Mouse (Mus musculus) brain, embryonic 18.5 days (tissue): ENCODE measurements around the gene Cdk6.
"Not testable (repeated sequence)": the region's sequence is repeated elsewhere in the genome, so short reads cannot be mapped to it uniquely, and the experiment has no call there.

Experiments used
- DNase-seq: peaks from one replicate; pipeline ENCODE4 v3.0.0-alpha.2; 2012; ENCODE audit warnings: low read depth, low spot score

Gene Cdk6

GRCm38 (mm10) chr5:3341111-3341911 lies at the start of gene Cdk6:
Gene Cdk6 (plus strand): TSS chr5:3341485.
- no peak for DNase-seq

DNA sequence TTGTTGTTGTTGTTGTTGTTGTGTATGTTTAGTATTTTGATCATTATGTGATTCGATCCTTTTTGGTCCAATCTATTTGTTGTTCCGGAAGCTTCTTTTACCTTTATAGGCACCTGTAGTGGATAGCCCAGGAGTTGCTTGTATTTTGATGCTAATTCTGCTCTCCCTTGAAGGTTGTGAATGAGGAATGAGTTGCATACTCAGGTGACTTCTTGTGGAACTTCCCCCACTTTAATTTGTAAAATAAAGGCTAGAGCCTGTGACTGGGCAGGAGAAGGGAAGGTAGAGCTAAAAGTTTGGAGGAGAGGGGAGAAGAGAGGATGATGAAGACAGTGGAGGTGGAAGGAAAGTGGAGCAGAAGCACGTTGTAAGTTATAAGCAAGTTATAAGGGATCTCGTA lies 47.6 kb upstream of the Cdk6 start:
- no peak for DNase-seq

GRCm38 (mm10) chr5:3300801-3301457 lies 40.4 kb upstream of the Cdk6 start:
- DNase-seq = no peak

GRCm38 (mm10) chr5:3301535-3301934 lies 39.8 kb upstream of the Cdk6 start:
- no peak for DNase-seq

DNA sequence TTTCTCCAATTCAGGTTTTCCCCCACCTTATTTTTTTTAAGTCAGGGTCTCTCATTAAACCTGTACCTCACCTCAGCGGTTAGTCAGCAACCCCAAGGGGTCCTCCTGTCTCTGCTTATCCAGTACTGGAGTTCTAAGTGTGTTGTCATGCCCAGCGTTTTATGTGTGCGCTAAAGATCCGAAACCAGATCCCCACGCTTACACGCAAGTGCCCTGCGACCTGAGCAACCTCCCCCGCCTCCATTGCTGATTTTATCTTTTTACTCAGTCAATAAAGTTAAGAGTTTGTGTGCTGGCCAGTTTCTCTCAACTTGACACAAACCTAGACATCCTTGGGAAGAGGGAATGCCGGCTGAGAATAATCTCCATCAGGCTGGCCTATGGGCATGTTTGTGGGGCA lies 37.4 kb upstream of the Cdk6 start:
- no peak for DNase-seq

GRCm38 (mm10) chr5:3306146-3306545 lies 35.1 kb upstream of the Cdk6 start:
- DNase-seq = no peak

GRCm38 (mm10) chr5:3309122-3309521 lies 32.2 kb upstream of the Cdk6 start:
- no peak for DNase-seq

DNA sequence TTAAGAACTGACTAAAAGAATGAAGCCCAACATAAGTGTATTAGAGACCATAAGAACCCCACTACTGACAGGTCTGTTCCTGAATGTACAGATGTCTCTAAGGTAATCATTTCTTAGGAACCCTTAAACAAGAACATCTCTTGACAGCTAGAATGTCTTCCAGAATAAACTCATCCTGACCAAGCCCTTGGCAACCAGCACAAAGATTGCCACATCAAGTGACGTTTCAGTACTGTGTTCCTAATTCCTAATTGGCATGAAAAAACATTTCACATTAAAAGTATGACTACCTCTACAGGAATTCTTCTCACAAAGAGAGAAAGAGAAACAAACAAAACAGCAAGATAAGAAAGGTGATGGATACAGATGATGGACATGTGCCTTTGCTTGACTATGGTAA lies 31.7 kb upstream of the Cdk6 start:
- DNase-seq = no peak

DNA sequence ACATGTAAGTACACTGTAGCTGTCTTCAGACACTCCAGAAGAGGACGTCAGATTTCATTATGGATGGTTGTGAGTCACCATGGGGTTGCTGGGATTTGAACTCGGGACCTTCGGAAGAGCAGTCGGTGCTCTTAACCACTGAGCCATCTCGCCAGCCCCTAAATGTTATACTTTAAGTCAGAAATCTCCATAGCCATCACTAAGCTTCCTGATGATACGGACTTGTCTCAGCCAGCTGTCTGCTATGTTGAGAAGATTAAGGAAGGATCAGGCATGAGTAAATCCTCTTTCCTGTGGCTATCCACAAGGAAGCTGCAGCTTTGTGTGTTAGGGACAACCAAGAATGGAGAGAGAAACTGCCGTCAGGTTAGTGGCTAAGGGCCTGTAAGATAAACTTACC lies 30.1 kb upstream of the Cdk6 start:
- not testable (repeated sequence) for DNase-seq

- not testable (repeated sequence) for DNase-seq
These were observed 23.6 kb upstream of the Cdk6 start for GRCm38 (mm10) chr5:3317724-3318123.

GRCm38 (mm10) chr5:3320225-3320624 lies 21.1 kb upstream of the Cdk6 start:
- DNase-seq = no peak

DNA sequence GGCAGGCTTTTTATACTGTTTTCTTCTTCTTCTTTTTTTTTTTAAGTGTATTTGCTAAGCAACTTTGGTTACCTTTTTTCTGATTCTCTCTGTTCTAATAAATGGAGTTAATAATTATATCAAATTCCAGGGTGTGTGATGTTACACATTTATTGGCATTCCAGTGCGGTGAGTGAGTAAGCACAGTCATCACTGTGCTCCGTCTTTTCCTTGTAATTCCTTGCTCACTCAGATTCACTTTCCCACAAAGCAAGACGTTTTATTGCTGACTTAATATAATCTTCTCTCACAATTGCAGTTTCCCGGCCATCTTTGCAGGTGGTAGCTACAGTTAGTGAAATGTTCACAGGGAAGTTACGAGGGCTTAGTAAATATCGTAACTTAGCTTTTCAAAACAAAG lies 19.2 kb upstream of the Cdk6 start:
- DNase-seq = no peak

DNA sequence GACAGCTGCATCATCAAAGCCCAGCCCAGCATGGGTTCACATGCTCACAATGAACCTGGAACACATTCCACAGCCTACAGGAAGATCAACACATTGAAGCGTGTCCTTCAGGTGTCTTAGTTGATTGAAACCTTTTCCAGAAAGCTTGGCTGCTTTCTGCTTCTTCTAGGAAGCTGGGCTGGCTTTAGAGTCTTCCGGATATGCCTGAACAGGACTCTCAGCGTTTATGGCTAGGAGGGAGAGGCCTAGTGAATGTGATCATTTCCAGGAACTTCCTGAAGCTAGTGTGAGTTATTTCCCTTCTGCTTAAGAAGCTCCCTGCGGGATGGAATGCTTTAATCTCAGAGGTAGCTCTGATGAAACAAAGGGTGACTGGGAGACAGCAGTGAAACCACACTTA lies 17.2 kb upstream of the Cdk6 start:
- no peak for DNase-seq

GRCm38 (mm10) chr5:3329361-3329760 lies 11.9 kb upstream of the Cdk6 start:
- no peak for DNase-seq

DNA sequence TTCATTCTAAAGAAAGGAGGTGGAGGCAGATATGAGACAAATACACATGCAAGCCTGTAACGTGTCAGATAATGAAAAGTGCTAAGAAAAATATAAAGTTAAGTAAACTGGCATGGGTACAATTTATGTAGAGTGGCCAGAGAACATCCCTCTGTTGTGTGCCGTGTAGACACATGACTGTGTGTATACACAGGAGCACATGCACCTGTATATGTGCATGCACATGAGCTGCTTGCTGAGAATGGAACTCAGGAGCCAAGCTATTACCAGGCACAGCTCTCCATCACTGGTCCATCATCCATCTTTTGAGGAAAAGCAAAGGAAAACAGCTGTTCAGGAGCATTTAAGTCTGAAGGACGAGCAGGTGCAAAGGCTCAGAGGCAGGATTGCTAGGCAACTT lies 10.4 kb upstream of the Cdk6 start:
- no peak for DNase-seq

DNA sequence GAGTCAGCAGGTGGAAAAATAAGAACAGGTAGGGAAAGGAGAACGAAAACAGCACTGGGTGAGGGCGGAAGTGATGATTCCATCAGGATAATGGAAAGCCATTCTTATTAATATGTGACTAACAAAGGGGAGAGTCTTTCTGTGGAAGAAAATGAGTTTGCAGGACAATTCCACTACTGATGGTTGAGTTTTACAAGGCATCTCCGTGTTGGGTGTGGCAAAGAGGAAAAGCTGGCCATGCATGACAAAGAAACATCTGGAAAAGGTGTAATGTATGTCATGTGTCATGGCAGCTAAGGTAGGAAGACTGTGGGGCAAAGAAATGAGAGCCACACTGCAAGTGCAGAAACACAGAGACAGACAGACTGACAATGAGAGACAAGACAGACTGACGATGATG lies 8.3 kb upstream of the Cdk6 start:
- DNase-seq = not testable (repeated sequence)

GRCm38 (mm10) chr5:3340340-3341058 lies 786 bp upstream of the Cdk6 start:
- DNase-seq = not testable (repeated sequence)

GRCm38 (mm10) chr5:3341931-3342770 lies 866 bp downstream of the Cdk6 start:
- DNase-seq = no peak

DNA sequence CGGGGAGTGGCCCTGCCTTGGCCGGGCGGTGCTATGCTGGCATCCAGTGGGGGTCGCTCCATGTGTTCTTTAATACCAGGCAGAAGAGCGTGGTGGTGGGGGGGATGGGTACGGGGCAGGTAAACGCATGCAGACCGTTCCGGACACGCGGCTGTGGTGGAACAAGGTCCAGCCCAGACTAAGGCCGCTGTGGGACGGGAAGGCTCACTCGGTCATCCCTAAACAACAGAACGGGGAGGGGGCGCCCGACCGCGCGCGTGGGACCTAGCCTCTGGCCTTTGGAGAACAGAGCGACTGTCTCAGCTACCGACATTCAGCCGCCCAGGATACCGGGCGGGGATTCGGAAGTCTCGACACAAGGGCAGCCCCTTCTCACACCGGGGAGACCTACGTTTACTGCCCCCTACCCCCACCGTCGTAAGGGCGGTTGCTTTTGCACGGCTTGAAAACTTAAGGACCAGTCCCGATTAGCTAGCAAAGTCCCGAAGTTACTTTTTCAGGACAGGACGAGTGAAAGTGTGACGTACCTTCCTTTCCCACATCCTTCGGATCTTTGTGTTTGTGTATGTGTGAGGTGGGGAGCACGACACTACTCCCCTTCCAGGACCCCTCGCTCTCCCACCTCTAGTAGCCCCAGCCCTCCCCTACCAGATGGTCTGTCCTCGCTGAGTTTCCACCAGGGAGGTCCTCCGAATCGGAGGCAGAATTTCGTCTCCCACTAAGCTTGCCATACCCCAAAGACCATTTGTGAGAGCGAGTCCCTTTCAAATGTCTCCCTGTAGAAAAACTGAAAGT lies 1.7 kb downstream of the Cdk6 start:
- no peak for DNase-seq

DNA sequence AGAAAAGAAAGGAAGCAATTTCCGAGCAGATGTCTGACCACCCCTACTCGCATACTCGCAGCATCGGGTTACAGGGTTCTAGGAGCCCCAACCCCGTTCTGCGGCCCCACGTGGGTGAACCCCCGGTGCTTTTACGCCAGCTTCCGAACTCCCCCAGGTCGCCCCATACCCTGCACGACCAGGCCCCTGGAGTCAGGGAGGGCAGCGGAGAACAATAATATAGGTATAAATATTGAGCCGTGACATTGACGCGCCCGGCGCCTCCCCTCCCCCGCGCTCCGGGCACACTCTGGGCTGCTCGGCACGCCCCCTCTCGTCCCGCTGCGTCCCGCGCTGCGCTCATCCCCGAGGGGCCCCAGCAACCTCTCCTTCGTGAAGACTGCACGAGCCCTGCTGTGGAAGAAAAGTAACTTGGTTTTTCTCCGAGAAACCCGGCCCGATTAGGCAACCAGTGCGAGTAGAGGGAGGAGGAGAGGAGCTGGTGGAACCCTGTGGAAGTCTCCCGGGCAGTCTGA lies 2.3 kb downstream of the Cdk6 start:
- DNase-seq = no peak
